Mouse (Mus musculus): ENCODE results near the gene Zkscan2. TPM values are rescaled to one million over a fixed set of nuclear protein-coding genes. Genes with fewer than 3 reads are reported as not detected.

The Zkscan2 gene
- polyA plus RNA-seq (2015; fragmentation: Nextera tagmentation; extraction: Ambion mirVana), result 2.3 and 3.3 TPM in 2 replicates

- peaks cover 11% of the 10 kb centered on the region for H3K4me1 ChIP-seq
- peaks cover 10% of the 10 kb centered on the region; the same call in 1 of the 2 replicates for H3K36me3 ChIP-seq
- H3K4me3 ChIP-seq (replicated peaks), result peak within 1 kb of the TSS; percentile 74
- WGBS, result 1% methylated on average over 71 of the region's 71 CpGs
- H3K4me2 ChIP-seq, result peak within 1 kb of the TSS; percentile 96
- no peaks in the 10 kb centered on the region for H3K9me3 ChIP-seq (replicated peaks)
- H3K9ac ChIP-seq, result peak within 1 kb of the TSS; percentile 66
- peak within 1 kb of the TSS; percentile 74 for H3K27ac ChIP-seq
- H3K27me3 ChIP-seq, result no peaks in the 10 kb centered on the region
- peak; percentile 96 for ATAC-seq (replicated peaks; ENCODE audit: low FRiP score)
These were observed at the start of gene Zkscan2 for GRCm38 (mm10) chr7:123500239-123501219. Gene Zkscan2 (minus strand): TSS chr7:123500449.

GRCm38 (mm10) chr7:123529190-123529589 is 28.9 kb upstream of the Zkscan2 start:
- H3K9me3 ChIP-seq (replicated peaks), result no peaks in the 10 kb centered on the region
- H3K4me1 ChIP-seq, result no peaks in the 10 kb centered on the region
- ATAC-seq (replicated peaks; ENCODE audit: low FRiP score), result no peak
- 78% methylated on average over 3 of the region's 3 CpGs for WGBS
- H3K4me3 ChIP-seq (replicated peaks), result no peak overlapping the region
- H3K27ac ChIP-seq, result no peak overlapping the region
- no peak overlapping the region for H3K9ac ChIP-seq
- no peak overlapping the region for H3K4me2 ChIP-seq
- H3K36me3 ChIP-seq, result no peaks in the 10 kb centered on the region
- H3K27me3 ChIP-seq, result 0 out of 2 replicates have a peak, but pooled peaks cover 5% of the 10 kb centered on the region

GRCm38 (mm10) chr7:123525761-123526160 is 25.5 kb upstream of the Zkscan2 start:
- H3K9me3 ChIP-seq (replicated peaks), result no peaks in the 10 kb centered on the region
- ATAC-seq (replicated peaks; ENCODE audit: low FRiP score), result no peak
- H3K9ac ChIP-seq, result no peak overlapping the region
- no peaks in the 10 kb centered on the region for H3K4me1 ChIP-seq
- H3K4me3 ChIP-seq (replicated peaks), result no peak overlapping the region
- H3K36me3 ChIP-seq, result no peaks in the 10 kb centered on the region
- WGBS, result 29% methylated on average over 10 of the region's 10 CpGs
- H3K4me2 ChIP-seq, result no peak overlapping the region
- no peak overlapping the region for H3K27ac ChIP-seq
- 0 out of 2 replicates have a peak, but pooled peaks cover 5% of the 10 kb centered on the region for H3K27me3 ChIP-seq

DNA sequence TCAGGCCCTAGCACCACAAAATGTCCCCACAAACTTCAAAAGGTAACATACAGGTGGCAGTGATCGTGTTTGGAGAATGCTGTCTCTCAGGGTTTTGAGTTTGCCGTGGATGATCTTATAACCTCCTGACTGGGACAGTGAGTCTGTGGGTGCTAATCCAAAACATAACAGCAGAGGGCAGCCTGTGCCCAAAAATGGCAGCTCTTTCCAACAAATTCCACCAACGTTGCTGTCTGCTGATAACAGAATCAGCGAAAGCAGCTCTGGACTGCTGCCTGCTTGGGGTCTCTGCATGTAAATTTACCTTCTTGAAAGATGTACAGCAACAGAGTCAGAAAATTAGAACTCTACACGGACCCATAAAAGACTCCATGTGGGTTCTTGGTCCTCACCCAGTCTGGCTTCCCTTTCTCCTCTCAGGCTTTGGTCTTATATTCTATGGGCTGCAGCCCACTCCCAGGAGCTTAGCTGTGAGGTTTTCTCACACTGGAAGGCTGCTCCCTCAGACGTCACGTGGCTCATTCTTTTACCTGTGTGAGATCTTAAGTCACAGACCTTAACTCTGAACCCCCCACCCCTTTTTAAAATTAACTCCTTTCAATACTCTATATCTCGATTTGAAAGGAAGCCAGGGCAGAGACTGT is 24.1 kb upstream of the Zkscan2 start:
- Histone ChIP-seq H3K9me3 (replicated peaks) (no peaks in the 10 kb centered on the region), H3K27me3 (0 out of 2 replicates have a peak, but pooled peaks cover 5% of the 10 kb centered on the region), H3K4me3 (replicated peaks) (no peak overlapping the region), H3K9ac (no peak overlapping the region), H3K36me3 (no peaks in the 10 kb centered on the region), H3K4me1 (no peaks in the 10 kb centered on the region), H3K4me2 (no peak overlapping the region), H3K27ac (no peak overlapping the region)
- WGBS, result 20% methylated on average over 8 of the region's 8 CpGs
- ATAC-seq (replicated peaks; ENCODE audit: low FRiP score), result no peak

- Histone ChIP-seq H3K36me3 (no peaks in the 10 kb centered on the region), H3K9ac (no peak overlapping the region), H3K27ac (no peak overlapping the region), H3K27me3 (no peaks in the 10 kb centered on the region), H3K4me1 (no peaks in the 10 kb centered on the region), H3K4me2 (no peak overlapping the region), H3K4me3 (replicated peaks) (no peak overlapping the region), H3K9me3 (replicated peaks) (peaks cover 9% of the 10 kb centered on the region)
- ATAC-seq (replicated peaks; ENCODE audit: low FRiP score), result no peak
- WGBS, result 62% methylated on average over 7 of the region's 7 CpGs
These were observed 7.7 kb upstream of the Zkscan2 start for GRCm38 (mm10) chr7:123507946-123508345.

- Histone ChIP-seq H3K9ac (no peak overlapping the region), H3K4me1 (peaks cover 11% of the 10 kb centered on the region), H3K36me3 (no peaks in the 10 kb centered on the region), H3K9me3 (replicated peaks) (peaks cover 9% of the 10 kb centered on the region), H3K27me3 (no peaks in the 10 kb centered on the region), H3K4me3 (replicated peaks) (no peak overlapping the region), H3K4me2 (no peak overlapping the region), H3K27ac (no peak overlapping the region)
- ATAC-seq (replicated peaks; ENCODE audit: low FRiP score), result no peak
- 10% methylated on average over 1 of the region's 1 CpGs for WGBS
These were observed 3.1 kb upstream of the Zkscan2 start for GRCm38 (mm10) chr7:123503358-123503757.

DNA sequence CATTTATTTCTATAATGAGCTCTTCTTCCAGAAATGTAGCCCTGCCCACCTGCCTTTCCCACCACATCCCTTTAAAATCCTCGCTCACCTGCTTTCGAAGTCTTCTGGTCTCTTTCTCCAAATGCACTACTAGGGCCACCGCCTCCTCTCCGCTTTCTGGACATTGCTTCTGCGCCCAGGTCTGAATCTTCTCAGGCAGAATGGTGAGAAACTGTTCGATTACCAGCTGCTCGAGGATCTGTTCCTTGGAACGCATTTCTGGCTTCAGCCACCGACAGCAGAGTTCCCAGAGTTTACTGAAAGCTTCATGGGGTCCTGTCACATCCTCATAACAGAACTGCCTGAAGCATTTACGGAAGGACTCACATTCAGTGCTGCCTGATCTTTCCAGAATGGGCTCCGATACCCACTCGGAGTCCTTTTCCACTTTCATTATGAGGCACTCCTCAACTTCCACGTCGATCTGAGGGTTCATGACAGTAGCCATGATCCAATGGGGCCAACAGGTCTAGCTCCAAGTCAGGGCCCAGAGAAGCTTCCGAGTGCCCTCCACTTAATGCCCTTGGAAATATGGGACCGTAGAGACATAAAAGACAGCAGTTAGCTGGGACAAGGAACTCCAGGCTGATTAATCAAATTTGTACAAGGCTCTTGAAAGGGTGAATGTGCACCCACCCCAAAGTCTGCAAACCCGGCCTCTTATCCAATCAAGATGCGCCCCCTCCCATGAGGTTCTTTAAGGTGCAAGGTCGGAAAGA is 589 bp downstream of the Zkscan2 start:
- Histone ChIP-seq H3K27me3 (no peaks in the 10 kb centered on the region), H3K4me3 (replicated peaks) (peak overlapping the region; percentile 74), H3K9ac (peak overlapping the region; percentile 66), H3K4me2 (peak overlapping the region; percentile 96), H3K4me1 (peaks cover 11% of the 10 kb centered on the region), H3K36me3 (peaks cover 10% of the 10 kb centered on the region; the same call in 1 of the 2 replicates), H3K27ac (peak overlapping the region; percentile 74; the same call in 1 of the 2 replicates), H3K9me3 (replicated peaks) (no peaks in the 10 kb centered on the region)
- ATAC-seq (replicated peaks; ENCODE audit: low FRiP score), result no peak
- 41% methylated on average over 19 of the region's 19 CpGs for WGBS

DNA sequence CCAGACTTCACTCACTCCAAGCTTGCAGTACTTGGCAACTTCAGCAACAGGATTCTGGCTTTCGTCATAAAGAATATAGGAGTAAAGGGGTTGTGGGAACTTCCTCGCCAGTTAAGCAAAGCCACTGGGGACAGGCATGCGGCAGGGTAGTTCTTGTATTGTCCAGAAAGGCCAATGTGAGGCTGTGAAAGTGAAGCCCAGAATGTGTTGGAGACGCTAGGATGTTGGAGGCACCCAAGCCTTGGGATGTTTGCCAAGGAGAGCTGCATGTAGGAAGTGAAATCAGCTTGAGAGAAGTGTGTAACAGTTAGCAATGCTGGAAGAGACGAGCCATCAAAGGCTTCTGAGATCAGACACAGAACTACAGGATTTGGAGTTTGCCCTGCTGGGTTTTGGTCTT is 12.5 kb downstream of the Zkscan2 start:
- Histone ChIP-seq H3K27me3 (no peaks in the 10 kb centered on the region), H3K4me2 (no peak overlapping the region), H3K9me3 (replicated peaks) (no peaks in the 10 kb centered on the region), H3K36me3 (0 out of 2 replicates have a peak, but pooled peaks cover 5% of the 10 kb centered on the region), H3K27ac (no peak overlapping the region), H3K9ac (no peak overlapping the region), H3K4me3 (replicated peaks) (no peak overlapping the region), H3K4me1 (no peaks in the 10 kb centered on the region)
- 80% methylated on average over 5 of the region's 5 CpGs for WGBS
- no peak for ATAC-seq (replicated peaks; ENCODE audit: low FRiP score)

DNA sequence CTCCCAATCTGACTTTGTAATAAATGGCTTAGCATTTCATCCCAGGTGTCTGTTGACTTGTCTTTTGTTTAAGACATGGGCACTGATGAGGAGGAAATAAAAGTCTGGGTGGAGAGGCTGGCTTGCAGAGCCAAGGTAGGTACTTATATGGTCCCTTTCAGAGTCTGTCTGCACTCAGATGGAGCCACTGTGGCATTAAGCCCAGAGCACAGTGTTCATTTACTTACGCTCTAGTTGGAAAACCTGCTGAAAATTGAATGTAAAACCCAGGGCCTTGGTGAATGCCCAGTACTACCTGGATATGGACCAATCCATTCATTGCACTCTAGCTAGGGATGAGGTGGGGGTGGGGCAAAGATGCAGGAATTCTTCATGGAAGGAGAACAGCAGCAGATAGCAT is 32.3 kb downstream of the Zkscan2 start:
- Histone ChIP-seq H3K36me3 (no peaks in the 10 kb centered on the region), H3K4me3 (replicated peaks) (no peak overlapping the region), H3K27ac (no peak overlapping the region), H3K9ac (no peak overlapping the region), H3K4me2 (no peak overlapping the region), H3K9me3 (replicated peaks) (no peaks in the 10 kb centered on the region), H3K4me1 (no peaks in the 10 kb centered on the region), H3K27me3 (0 out of 2 replicates have a peak, but pooled peaks cover 3% of the 10 kb centered on the region)
- WGBS, result 98% methylated on average over 1 of the region's 1 CpGs
- ATAC-seq (replicated peaks; ENCODE audit: low FRiP score), result no peak

GRCm38 (mm10) chr7:123465692-123466387 is 34.4 kb downstream of the Zkscan2 start:
- Histone ChIP-seq H3K36me3 (no peaks in the 10 kb centered on the region), H3K27me3 (0 out of 2 replicates have a peak, but pooled peaks cover 3% of the 10 kb centered on the region), H3K4me1 (no peaks in the 10 kb centered on the region), H3K9me3 (replicated peaks) (no peaks in the 10 kb centered on the region), H3K4me3 (replicated peaks) (no peak overlapping the region), H3K4me2 (no peak overlapping the region), H3K9ac (no peak overlapping the region), H3K27ac (no peak overlapping the region)
- 35% methylated on average over 6 of the region's 6 CpGs for WGBS
- ATAC-seq (replicated peaks; ENCODE audit: low FRiP score), result peak; percentile 60; the same call in 1 of the 2 replicates

DNA sequence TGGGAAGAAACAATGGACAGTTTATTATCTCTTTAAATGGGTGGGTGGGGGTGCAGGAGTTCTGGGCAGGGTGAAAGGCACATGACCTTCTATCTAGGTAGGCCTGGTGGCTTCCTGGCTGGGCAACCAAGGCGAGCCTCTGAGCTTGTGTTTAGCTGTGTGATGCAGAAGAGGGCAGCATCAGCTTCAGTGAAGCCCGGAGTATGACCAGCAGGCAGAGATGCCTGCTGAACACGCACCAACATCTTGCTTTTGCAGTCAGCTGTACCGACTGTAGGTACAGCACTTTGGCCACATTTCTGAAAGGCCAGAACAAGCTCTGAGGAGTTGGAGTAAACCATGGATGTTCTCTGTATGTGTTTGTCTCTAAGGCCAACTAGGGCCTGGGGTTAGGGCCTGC is 36.7 kb downstream of the Zkscan2 start:
- 73% methylated on average over 4 of the region's 4 CpGs for WGBS
- no peaks in the 10 kb centered on the region for H3K36me3 ChIP-seq
- no peaks in the 10 kb centered on the region for H3K4me1 ChIP-seq
- no peak for ATAC-seq (replicated peaks; ENCODE audit: low FRiP score)
- no peak overlapping the region for H3K27ac ChIP-seq
- H3K4me2 ChIP-seq, result no peak overlapping the region
- H3K9me3 ChIP-seq (replicated peaks), result no peaks in the 10 kb centered on the region
- H3K4me3 ChIP-seq (replicated peaks), result no peak overlapping the region
- H3K27me3 ChIP-seq, result 0 out of 2 replicates have a peak, but pooled peaks cover 3% of the 10 kb centered on the region
- no peak overlapping the region for H3K9ac ChIP-seq
